Mouse (Mus musculus): Measurements from ENCODE around the gene Higd1c. TPM values are rescaled to one million over a fixed set of nuclear protein-coding genes. Genes with fewer than 3 reads are reported as not detected.
A peak's percentile ranks its signal among the peaks of the same experiment; 100 is the strongest.
"Not testable (repeated sequence)": the region's sequence is repeated elsewhere in the genome, so short reads cannot be mapped to it uniquely, and the experiment has no call there.

The Higd1c gene
- total RNA-seq, 2 experiments from 2014 or later: not detected

DNA sequence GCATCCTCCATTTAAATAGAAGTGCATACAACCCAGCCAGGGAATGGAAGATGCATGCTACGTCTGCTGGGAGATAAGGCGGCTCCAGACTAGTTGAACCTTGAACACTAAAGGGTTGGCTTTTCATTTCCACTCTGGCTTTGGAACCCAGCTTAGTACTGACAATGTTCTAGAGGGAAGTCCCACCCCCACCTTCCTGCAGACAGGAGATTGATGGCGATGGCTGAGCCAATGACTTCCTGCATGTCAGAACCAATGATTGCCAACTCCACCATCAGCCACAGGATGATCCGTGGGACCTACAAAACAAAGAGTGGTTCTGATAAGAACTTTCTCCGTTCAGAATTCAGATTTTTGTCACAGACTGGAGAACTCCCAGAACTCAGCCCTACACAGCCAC lies 41.7 kb downstream of the Higd1c start:
- no peak for DNase-seq (ENCODE audit: low spot score in 2 of 2)

DNA sequence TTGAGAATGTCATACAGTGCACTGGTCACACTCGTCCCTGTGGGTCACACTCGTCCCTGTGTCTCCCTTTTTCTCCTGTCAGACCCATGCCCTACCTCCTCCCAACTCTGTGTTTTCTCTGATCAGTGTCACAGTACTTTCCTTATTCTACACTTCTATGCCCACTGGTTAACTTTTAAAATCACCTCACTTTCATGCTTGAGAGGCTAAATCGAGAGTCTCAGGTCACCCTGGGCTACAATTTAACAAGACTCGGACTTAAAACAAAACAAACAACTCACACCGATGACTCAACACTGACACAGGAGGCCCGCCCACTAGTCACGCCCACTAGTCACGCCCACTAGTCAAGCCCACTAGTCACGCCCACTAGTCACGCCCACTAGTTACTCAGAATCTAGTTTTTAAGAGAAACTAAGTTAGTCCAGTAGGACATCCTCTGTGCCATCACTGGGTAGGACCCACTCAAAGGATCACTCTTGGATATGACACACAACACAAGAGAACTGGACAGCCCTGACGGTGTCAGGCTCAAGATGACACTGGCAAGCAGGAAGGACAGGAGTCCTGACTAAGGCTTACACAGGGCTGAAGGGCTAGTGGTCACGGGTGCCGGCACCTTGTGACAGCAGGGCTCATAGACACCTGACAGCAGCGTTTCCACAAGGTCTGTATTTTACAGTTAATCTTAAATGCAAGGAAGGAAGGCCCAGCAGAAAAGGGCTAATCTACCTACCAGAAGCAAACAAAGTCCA lies 46.8 kb downstream of the Higd1c start:
- peak; percentile 57 to 60 for DNase-seq (ENCODE audit: low spot score in 2 of 2)

DNA sequence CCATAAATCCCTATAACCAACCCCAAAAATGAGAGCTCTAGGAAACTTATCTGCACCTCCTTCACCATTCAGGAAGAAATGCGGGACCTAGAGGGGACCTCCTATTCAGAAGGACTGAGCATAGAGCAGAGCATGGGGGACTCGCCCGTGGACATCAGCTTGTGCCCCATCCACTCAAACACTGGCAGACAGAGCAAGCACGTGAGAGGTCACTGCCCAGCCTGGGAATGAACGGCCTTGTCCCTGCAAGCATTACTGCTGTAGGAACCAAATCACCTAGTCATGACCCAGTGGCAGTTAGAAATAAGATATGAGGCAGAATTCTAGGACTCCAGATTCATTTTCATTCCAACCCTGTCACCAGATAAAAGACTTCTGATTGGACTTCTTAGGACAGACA lies 47.4 kb downstream of the Higd1c start:
- DNase-seq (ENCODE audit: low spot score in 2 of 2): no peak

DNA sequence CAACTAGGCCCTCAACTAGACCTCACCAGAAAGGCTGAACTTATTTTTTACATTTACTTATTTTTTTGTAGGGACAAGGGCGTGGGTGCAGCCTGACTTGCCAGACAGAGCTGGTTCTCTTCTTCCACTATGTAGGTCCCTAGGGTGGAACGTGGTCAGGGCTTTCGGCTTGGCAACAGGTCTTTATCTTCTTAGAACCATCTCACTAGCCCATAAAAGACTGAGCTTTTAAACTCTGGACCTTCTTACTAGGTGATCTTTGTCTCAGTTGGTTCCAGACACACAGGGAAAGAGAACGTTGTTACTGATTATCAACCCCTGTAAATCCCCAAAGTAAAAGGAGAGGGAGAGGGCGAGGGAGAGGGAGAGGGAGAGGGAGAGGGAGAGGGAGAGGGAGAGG lies 49.0 kb downstream of the Higd1c start:
- DNase-seq (ENCODE audit: low spot score in 2 of 2): no peak

DNA sequence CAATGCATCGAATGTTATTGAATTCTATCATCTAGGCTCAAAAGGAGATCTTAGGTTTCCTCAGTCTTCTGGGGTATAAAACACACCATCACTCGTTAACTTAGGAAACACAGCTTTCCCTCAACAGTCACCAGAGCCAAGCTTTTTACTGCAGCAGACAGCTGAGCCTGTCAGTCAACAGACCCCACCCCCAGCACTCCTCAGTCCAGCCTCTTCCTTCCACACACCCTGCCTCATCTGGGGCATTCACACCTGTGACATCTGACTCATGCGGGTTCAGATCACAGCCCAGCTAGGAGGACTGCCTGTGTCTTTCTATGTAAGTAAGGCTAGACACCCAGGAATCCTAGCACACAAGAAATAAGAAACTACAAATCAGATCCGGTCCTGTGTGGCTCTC lies 49.7 kb downstream of the Higd1c start:
- no peak for DNase-seq (ENCODE audit: low spot score in 2 of 2)

DNA sequence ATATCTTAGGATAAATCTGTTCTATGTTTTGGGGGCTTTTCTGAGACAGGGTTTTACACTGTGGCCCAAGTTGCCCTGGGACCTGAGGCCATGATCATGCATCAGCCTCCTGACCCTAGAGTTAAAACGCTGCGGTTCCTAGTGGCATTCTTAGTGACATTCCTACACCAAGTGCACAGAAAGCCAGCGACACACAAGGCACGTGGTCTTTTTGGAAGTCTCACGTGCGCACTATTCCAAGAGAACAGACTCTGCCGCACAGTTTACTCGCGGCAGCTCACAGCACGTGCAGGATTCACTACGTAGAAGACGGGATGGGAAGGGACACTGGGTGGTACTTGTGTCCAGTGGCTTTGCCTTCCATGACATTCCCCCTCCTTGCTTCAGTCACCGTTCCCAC lies 50.6 kb downstream of the Higd1c start:
- no peak for DNase-seq (ENCODE audit: low spot score in 2 of 2)

DNA sequence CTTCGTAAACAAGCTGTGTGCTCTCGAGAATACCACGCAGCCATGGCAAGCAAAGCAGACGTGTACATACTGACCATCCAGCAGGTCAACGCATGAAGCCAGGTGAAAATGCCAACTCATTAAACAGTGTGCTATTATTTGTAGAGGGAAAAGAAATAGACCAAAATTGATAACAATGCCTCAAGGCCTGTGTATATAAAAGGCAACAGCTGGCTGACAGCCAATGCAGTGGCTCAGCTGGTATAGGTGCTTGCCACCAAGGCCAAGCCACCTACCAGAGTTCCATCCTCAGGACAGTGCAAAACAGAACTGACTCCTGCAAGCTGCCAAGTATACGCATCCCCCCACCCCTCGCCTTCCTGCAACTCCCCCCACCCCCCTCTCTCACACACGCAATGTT lies 51.3 kb downstream of the Higd1c start:
- DNase-seq (ENCODE audit: low spot score in 2 of 2): no peak

DNA sequence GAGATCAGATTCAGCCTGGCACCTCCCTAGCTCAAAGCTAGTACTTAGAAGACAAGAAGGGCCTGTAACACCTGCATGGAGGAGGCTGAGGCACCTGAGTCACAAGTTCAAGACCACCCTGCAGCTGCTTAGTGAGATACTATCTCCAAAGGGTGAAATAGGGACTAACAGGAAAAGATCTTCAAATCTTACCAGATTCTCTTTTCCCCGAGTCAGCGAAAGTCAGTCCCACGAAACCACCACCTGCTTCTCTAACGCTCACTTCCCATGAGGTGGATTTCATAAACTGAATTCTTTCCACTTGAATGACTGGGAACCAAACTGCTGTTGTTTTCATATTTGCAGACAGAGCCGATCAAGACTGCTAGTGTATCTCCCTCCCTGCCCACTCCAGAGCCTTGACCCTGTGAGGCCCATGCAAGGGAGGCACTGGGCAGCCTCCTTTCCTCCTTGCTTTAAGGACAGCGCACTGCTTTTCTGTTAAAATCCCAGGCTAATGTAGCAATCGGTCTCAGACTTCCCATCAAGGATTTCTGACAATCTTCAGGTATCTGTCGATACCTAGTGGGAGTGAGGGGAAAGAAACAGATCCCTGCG lies 53.6 kb downstream of the Higd1c start:
- DNase-seq (ENCODE audit: low spot score in 2 of 2): no peak

DNA sequence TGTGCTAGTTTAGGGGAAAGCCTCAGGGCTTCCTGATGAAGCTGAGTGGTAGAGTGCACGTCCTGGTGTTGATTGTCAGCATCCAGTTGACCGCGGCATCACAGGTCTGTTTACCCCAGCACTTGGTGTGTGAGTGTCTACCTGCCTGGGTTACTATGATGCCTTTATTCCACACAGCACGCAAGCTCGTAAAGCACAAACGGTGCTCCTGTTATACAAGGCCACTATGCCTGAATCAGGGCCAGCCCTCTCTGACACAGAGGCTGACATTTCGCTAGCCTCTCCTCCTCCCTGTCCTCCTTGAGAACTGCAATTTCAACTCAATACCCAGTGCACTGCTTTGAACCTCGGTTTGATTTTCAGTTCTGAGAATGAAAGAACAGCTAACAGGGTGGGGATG lies 55.0 kb downstream of the Higd1c start:
- DNase-seq (ENCODE audit: low spot score in 2 of 2): no peak

DNA sequence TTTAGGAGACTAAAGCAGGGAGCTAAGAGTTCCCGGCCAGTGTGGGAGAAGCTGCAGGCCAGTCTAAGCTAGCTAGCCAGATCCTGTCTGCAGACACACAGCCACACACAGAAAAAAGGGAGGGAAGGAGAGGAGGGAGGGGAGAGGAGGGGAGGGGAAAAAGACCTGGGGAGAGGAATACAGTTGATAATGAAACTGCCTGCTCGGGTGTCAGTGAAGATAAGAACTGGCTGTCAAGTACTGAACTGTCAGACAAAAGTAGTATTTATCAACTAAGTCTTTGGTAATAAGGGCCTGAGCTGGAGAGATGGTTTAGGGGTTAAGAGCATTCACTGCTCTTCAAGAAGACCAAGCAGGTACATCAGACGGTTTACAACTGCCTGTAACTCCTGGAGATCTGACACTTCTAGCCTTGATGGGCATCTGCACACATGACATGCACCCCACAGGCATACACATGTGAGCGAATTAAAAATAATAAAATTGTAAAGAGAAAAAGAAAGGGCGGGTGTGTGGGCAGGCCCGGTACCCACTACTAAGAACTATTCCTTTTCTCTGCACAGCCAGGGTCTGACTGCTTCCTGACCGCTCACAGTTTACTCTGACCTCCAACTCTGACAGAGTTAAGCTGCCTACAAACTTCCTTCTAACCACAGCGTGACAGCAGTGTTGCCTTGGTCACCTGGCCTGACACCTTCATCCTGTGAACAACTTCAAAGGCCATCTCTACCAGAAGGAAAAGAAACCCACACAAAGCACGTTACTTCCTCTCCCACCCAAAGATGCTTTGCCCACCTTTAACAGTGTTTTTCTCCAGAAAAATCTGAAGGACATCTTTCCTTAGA lies 55.8 kb downstream of the Higd1c start:
- DNase-seq (ENCODE audit: low spot score in 2 of 2): no peak

DNA sequence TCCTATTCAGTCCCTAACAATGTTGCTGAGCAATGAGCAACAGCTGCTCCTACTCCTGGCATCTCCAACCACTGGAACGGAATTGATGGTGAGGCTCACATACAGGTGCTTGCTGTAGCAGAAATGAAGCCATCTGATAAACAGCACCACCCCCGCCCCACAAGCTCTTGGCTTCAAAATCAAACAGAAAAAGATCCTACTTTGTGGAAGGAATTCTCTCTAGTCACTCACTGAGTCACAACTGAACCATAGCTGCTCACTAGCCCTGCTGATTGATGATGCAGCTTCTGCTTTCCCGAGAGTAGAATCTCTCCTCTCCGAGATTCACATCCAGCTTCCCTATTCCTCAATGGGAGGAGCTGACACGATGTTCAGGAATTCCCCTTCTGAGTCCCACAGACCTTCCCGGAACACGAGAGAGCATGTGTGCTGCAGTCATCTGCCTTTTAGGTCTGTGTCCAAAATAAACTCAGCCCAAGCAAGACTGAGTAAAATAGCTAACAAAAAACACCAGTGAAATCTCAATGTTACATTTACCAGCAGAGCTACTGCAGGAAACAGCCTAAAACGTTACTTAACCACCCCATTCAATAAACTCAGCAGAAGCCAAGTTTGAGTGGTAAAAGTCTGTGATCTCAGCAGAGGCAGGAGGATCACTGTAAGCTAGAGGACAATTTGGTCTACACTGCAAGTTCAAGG lies 56.9 kb downstream of the Higd1c start:
- DNase-seq (ENCODE audit: low spot score in 2 of 2): no peak

DNA sequence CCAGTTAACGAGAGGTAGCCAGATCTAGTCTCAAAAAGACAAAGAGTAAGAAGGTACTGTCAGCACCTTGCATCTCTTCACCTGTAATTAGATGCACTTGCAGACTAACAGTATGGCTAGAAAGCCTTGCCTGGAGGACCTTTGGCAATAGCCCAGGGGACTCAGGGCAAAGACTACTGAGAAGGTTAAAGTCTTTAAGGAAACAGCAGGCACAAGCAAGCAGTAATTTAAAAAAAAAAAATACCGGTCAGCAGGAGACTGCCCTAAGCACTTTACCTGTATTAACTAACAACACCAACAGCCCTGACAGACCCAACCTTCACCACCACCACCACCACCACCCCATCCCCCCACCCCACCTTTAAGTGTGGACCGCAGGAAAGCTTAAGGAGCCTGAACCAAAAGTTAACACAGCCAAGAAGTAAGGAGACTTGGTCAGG lies 57.4 kb downstream of the Higd1c start, which contains the start of gene Gm5475:
Gm5475 (plus strand) TSS at position 390 of the 440 bp plus-strand sequence.
- DNase-seq (ENCODE audit: low spot score in 2 of 2): not testable (repeated sequence)

DNA sequence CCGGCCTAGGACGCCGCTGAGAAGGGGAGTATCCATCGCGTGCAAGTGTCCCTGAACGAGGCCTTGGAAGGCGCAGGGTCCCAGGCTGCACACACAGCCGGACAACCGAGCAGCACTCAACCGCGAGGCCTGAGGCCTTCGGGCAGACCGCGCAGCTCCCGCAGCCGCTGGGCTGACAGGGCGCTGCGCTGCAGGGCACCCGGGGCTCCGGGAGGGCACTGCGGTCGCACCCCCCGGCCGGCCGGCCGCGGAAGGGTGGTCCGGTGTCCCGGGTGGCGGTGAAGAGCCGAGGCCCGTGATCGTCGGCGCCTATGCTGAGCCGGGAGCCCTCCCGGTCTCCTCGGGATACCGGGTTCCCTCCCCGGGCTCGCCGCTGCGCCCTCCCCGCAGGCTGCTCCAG lies 58.1 kb downstream of the Higd1c start:
- DNase-seq (ENCODE audit: low spot score in 2 of 2): no peak

DNA sequence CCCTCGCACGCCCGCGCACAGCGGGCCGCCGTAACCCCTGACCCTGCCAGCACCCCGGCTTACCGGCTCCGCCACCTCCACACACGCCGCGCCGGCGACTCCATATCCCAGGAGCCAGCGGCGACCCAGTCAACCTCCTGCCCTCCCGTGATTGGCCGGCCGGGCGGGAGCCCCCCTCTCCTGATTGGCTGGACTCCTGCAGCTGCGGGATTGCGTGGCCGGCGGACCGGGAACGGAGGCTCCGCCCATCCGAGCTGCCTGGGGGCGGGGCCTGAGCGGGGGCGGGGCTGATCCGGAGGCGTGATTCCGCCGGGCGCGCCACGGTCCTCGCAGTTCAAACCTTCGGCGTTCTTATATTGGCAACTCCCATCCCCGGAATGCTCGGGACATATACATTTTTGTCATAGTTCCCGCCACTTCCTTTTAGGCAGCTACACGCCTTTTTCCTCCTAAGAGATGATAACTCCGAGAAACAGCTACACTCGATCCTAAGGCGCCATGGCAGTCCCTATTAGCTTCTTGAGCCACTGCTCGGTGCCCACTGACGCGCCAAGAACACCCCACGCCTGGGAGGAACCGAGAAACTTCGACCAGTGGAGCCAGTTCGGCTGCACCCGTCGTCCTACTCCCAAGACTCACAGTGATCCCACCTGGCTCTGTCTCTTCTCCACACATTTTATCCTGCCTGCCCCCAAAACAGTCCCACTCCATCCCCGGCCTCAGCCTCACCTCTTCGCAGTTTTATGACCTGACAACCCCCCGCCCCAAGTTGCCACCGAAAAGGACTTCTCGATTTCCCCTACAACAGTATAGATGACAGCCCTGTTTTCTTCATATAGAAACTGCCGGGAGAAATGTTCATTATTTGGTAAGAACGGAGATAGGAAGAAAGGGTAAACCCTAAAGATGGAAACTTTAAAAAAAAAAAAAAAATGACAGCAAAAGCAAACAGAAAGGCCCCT lies 58.8 kb downstream of the Higd1c start:
- DNase-seq (ENCODE audit: low spot score in 2 of 2): peak; percentile 93 to 96

DNA sequence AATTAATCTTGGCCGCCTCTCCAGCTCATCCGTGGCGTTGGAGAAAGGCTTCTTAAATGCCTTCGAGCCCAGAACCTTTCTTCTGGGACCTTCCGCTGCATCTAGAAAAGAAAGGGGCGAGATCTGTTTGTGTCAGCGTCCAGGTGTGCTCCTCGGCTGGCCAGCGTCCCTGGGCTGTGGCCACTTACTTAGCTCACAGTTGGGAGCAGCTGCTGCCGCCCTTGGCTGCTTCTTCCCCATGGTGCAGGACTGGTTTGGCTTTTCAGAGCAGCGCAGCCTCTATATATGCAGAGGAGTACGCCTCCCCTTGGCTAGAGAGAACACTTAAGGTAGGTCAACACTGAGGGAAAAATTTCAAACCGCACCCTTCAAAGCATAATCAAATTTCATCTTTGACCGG lies 59.6 kb downstream of the Higd1c start:
- DNase-seq (ENCODE audit: low spot score in 2 of 2): no peak

DNA sequence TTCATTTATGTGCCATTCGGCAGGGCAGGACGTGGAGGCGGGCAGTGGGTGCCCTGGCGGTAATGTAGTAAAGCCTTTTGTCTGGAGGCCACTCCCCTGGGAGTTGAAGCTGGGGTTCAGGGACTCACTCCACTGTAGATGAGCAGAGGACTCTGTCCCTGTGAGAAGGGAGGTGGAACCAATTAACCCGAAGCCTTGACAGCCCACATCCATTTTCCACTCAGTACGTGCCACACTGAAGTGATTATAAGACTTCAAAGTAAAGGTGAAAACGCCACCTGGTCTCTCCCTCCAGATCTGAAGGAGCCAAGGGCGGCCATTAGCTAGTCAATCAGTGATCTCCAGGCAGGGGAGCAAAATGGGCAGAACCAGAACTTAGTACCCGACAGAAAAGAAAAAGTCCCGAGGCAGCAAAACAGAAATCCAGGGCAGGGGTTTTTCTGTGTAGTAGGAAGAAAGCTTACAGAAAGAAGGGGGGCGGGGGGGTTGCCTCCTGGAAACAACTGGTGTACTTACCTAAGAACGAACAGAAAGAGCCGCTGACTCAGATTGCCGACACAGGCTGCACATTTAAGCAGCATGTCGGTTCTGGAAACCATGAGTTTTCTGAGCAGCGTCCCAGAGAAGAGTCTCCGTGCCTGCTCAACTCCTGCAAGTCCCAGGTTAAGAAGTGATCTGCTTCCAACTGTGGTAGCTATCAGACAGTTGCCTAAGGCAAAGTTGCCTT lies 60.2 kb downstream of the Higd1c start, which contains the start of gene Slc11a2:
Slc11a2 (minus strand) TSS at position 677 of the 727 bp plus-strand sequence.
- no peak for DNase-seq (ENCODE audit: low spot score in 2 of 2)

DNA sequence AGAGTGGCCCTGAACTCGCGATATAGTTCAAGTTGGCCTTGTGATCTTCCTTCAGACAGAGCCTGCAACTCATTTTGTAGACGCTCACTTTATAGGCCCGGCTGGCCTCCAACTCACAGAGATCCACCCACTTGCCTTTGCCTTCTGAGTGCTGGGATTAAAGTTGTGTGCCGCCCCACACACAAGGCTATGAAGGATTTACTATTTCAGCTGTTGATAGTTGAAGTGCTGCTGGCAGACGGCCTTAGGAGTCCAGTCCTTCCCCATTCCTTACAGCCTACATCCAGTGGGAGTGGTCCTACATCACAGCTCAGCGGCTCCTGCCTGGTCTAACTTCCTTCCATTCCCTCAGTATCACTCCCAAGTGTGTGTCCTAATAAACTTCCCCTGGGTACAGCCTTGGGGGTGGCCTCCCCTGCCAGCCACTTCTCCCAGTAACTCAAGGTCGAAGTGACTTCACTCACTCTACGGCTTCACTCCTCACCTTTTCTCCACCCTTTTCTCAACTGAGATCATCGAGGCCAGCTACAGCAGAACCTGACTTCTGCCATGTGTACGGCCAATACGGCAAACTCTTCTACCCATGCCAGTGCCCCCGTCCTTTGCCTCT lies 64.1 kb downstream of the Higd1c start:
- no peak for DNase-seq (ENCODE audit: low spot score in 2 of 2)

DNA sequence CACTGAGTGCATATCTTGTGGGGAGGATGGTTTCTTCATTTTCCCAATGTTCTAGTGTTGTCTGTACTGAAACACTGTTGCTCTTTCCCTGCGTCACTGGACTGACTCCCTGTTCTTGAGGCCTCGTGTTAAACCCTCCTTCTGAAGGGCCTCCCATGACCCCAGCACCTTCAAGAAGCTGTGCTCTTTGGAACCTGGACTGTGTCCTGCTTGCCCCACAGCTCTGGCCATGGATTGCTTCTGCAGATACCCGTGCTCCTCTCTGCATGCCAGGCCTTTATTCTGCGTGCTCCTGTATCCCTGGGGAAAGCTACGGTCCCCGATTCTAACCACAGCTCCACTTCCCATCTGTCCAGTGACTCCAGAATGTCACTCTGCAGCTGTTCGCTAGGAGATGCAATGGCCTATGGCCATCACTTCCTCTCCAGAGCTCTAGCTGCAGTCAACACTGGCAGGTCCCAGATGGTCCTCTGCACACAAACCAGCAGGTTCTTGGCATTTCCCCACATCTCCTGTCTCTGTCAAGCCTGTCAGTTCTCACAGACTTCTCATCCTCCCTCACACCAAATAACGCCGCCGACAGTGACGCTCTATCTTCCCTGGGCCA lies 65.7 kb downstream of the Higd1c start:
- DNase-seq (ENCODE audit: low spot score in 2 of 2): no peak
